Mouse (Mus musculus) retina, postnatal 7 days (tissue): ENCODE data around the gene Vmn2r44.
"Not testable (repeated sequence)": the region's sequence is repeated elsewhere in the genome, so short reads cannot be mapped to it uniquely, and the experiment has no call there.

Experiments
- DNase-seq: peaks from one replicate; pipeline ENCODE4 v3.0.0-alpha.2; 2012; ENCODE audit warnings: low read depth, low spot score

The Vmn2r44 gene

DNA sequence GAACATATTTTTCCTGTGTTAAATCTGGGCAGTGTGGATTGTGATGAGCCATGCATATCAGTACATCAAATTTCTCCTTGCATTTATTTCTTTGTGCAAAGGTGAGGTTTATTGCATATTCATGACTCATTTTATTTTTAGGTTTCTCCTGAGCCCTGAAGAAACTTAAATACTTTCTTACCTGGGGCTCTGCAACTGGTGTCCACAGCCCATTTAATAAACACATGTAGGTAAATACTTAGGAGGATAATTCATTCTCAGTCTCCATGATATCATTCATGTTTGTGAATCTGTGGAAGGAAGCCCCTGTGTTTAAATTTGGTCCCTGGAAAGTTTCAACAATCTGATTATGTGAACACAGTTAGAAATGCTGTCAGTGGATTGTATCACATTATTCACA lies at the start of gene Vmn2r44:
Gene Vmn2r44, minus strand, starts transcription at position 101 of the 400 bp plus-strand sequence.
- not testable (repeated sequence) for DNase-seq

DNA sequence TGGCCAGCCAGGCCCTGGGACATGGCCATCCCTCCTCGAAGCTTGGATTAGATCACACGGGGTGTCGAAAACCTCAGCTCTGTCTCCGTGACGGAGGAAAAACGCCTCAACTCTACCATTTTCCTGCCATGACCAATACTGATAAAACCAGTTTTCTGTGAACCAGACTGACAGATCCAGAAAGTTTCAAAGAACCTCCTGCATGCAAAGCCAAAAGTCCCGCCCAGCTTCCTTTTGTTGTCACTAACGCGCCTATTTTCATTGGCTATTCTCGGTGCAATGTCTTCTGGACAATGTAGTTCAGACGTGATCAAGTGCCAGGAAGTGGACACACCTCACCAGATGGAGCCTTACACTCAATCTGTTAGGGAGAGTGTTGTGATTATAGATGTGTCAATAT lies 25.3 kb downstream of the Vmn2r44 start:
- not testable (repeated sequence) for DNase-seq
